11 mouse cellular contexts compared by ENCODE assay signal in the genomic region with DNA sequence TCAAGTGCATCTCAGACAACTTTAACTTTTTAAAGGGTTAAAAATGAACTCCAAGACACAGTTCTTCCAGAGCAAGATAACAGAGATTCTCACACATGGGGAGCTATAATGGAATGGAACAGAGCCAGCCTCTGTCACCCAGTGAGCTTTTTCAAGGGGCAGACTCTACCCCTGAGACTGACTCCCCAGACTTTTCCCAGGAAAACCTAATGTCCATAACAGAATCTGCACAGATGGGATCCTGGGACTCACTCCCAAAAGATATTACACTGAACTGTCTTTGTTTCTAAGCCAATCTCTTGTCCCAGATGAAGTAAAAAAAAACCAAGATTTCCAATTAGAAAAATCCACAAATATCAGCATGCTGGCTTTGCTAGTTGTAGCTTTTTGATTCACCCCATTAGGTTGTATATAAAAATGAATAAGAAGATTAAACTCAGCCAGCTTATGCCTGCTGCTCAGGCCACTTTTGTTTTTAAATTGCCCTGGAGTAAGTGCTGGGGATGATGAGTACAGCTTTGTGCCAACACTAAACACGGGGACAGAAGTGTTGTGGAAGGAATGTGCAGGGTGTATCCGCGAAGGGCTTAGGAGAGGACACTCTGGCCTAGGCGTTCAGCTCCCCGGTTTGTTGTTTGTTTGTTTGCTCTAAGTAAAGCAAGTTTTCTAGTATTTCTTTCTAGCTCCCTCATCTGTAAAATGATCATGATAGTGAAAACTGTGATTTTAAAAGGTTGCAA. TPM values are rescaled to one million over a fixed set of nuclear protein-coding genes. Genes with fewer than 3 reads are reported as not detected.
DNase-seq lines count a peak whose midpoint lies in the region; TF ChIP-seq lines count a peak whose summit lies in the region.
"Had no signal": no experiment of that assay in that cellular context is flagged by ENCODE, and none has a peak within 500 bp of the region (broad histone marks: within the 10 kb centered on the region; RNA-seq: fewer than 3 reads in every experiment).

No protein-coding gene starts in this region.

- peak; percentile 91 for DNase-seq in heart, adult 11 months
- DNase-seq in heart, adult 8-10 months (ENCODE audit: low spot score), result no peak
- DNase-seq in left cerebral cortex, postnatal 4 days, result peak; percentile 15
- no peak for DNase-seq in left cerebral cortex, adult 9 months (ENCODE audit: low spot score in 2 of 2)
- DNase-seq in adipocyte (ENCODE audit: low spot score), result peak; percentile 36
- DNase-seq in brain, embryonic 14.5 days (ENCODE audit: low read depth), result peak; percentile 21
- no peak for DNase-seq in MN1 (ENCODE audit: low spot score)
- DNase-seq: adrenal gland, postnatal 10 days; cerebellum, postnatal 14 days; kidney, adult 18-20 months; right cerebral cortex, postnatal 4 days had no signal

- intact Hi-C loops in left cerebral cortex, postnatal 4 days (cut with DNase I), result no loop called here

- TF ChIP-seq CTCF in brain, embryonic 14.5 days (IDR thresholded peaks at IDR 0.05; ENCODE audit: borderline replicate concordance, extremely low read depth, insufficient read depth, insufficient read length), result no peak

- TF ChIP-seq POLR2A in brain, embryonic 14.5 days (IDR thresholded peaks at IDR 0.05; ENCODE audit: borderline replicate concordance, extremely low read depth, insufficient read depth, insufficient read length, poor library complexity, severe bottlenecking), result no peak

RNA-seq across cellular contexts. Expression of gene Cavin2, which starts 18.6 kb away (rescaled TPM):
- total RNA-seq in heart, adult 8-10 months (2022), result 100 to 1,000 TPM; 108 to 136 (median 118) TPM
- 1 to 10 TPM; 2.9 to 3.4 TPM for total RNA-seq in left cerebral cortex, postnatal 4 days (2021)
- polyA plus RNA-seq in brain, embryonic 14.5 days (2012; rRNA removed), result 2.6 and 4.5 TPM in 2 replicates

Comparison
In these comparisons a context has a peak if more than half of its experiments do, and no peak if none do; other contexts are left out.
1. DNase-seq: peak in heart, adult 11 months (single experiment), left cerebral cortex, postnatal 4 days (single experiment), adipocyte (single experiment) and brain, embryonic 14.5 days (single experiment); none in heart, adult 8-10 months (single experiment), left cerebral cortex, adult 9 months (0 of 2) and MN1 (single experiment).
2. RNA of gene Cavin2, which starts 18.6 kb away (total RNA-seq): 108 to 136 TPM in heart, adult 8-10 months; 2.9 to 3.4 TPM in left cerebral cortex, postnatal 4 days; every median in the first group is over 10 times any median in the second.